Mouse (Mus musculus) Muller cell, postnatal 12 days (primary cell): ENCODE data around the gene Pip4k2b.
"Not testable (repeated sequence)": the region's sequence is repeated elsewhere in the genome, so short reads cannot be mapped to it uniquely, and the experiment has no call there.

Experiments
- DNase-seq: peaks from one replicate; pipeline ENCODE4 v3.0.0-alpha.2; 2015; ENCODE audit errors: inconsistent ontology term

The Pip4k2b gene

GRCm38 (mm10) chr11:97714784-97715760 is 29.4 kb downstream of the Pip4k2b start:
- no peak for DNase-seq

GRCm38 (mm10) chr11:97714356-97714755 is 30.1 kb downstream of the Pip4k2b start:
- DNase-seq, result no peak

- DNase-seq, result peak; percentile 70
Measured at GRCm38 (mm10) chr11:97713896-97714295, 30.6 kb downstream of the Pip4k2b start.

GRCm38 (mm10) chr11:97712286-97712685 is 32.2 kb downstream of the Pip4k2b start:
- no peak for DNase-seq

GRCm38 (mm10) chr11:97711200-97711900 is 33.2 kb downstream of the Pip4k2b start:
- no peak for DNase-seq

GRCm38 (mm10) chr11:97710067-97710466 is 34.4 kb downstream of the Pip4k2b start:
- not testable (repeated sequence) for DNase-seq

GRCm38 (mm10) chr11:97703039-97703826 is 41.3 kb downstream of the Pip4k2b start, which contains the start of gene Psmb3:
Gene Psmb3, plus strand, starts transcription at chr11:97703399.
- DNase-seq, result peak; percentile 100

GRCm38 (mm10) chr11:97702393-97702745 is 42.1 kb downstream of the Pip4k2b start:
- peak; percentile 85 for DNase-seq

GRCm38 (mm10) chr11:97701581-97702392 is 42.7 kb downstream of the Pip4k2b start:
- DNase-seq, result peak; percentile 43

- no peak for DNase-seq
Measured at GRCm38 (mm10) chr11:97700746-97701580, 43.5 kb downstream of the Pip4k2b start.

GRCm38 (mm10) chr11:97700003-97700745 is 44.3 kb downstream of the Pip4k2b start, which contains the start of gene Pcgf2:
Gene Pcgf2, minus strand, starts transcription at chr11:97700497.
- DNase-seq, result peak; percentile 88

- DNase-seq, result peak; percentile 88
Measured at GRCm38 (mm10) chr11:97699626-97700002, 44.9 kb downstream of the Pip4k2b start.

- DNase-seq, result peak; percentile 85
Measured at GRCm38 (mm10) chr11:97698741-97699611, 45.5 kb downstream of the Pip4k2b start.

GRCm38 (mm10) chr11:97697891-97698529 is 46.5 kb downstream of the Pip4k2b start:
- no peak for DNase-seq

- no peak for DNase-seq
Measured at GRCm38 (mm10) chr11:97697199-97697890, 47.2 kb downstream of the Pip4k2b start.

- DNase-seq, result no peak
Measured at GRCm38 (mm10) chr11:97696669-97697068, 47.8 kb downstream of the Pip4k2b start.
